Mouse (Mus musculus): ENCODE data around the gene Bcl2l1. TPM values are rescaled to one million over a fixed set of nuclear protein-coding genes. Genes with fewer than 3 reads are reported as not detected.

Bcl2l1 gene
- polyA plus RNA-seq, 1 experiment from 2014 or later, result 209 TPM

GRCm38 (mm10) chr2:152771571-152771970 is 60.0 kb downstream of the Bcl2l1 start:
- no peak for ATAC-seq (ENCODE audit: insufficient read depth)
- 0 out of 2 replicates have a peak, but pooled peaks cover 4% of the 10 kb centered on the region for H3K36me3 ChIP-seq (replicated peaks)
- peaks cover 37% of the 10 kb centered on the region for H3K27me3 ChIP-seq
- no peak overlapping the region for H3K9ac ChIP-seq
- H3K4me3 ChIP-seq (replicated peaks), result no peak overlapping the region
- H3K4me2 ChIP-seq, result no peak overlapping the region
- peaks cover 69% of the 10 kb centered on the region for H3K4me1 ChIP-seq (replicated peaks)
- WGBS (ENCODE audit: insufficient replicate concordance), result 55% methylated on average over 9 of the region's 9 CpGs
- H3K9me3 ChIP-seq (replicated peaks), result no peaks in the 10 kb centered on the region
- H3K27ac ChIP-seq (replicated peaks), result no peak overlapping the region

GRCm38 (mm10) chr2:152769677-152770076 is 61.9 kb downstream of the Bcl2l1 start:
- H3K9ac ChIP-seq, result 0 out of 2 replicates have a peak overlapping the region, but pooled peaks have one; percentile 1
- peaks cover 50% of the 10 kb centered on the region for H3K27me3 ChIP-seq
- WGBS (ENCODE audit: insufficient replicate concordance), result 41% methylated on average over 7 of the region's 7 CpGs
- peak; percentile 89 for ATAC-seq (ENCODE audit: insufficient read depth)
- H3K4me1 ChIP-seq (replicated peaks), result peaks cover 70% of the 10 kb centered on the region
- peak overlapping the region; percentile 14; the same call in 1 of the 2 replicates for H3K4me2 ChIP-seq
- H3K4me3 ChIP-seq (replicated peaks), result no peak overlapping the region
- no peaks in the 10 kb centered on the region for H3K9me3 ChIP-seq (replicated peaks)
- H3K36me3 ChIP-seq (replicated peaks), result no peaks in the 10 kb centered on the region
- peak overlapping the region; percentile 39 for H3K27ac ChIP-seq (replicated peaks)

DNA sequence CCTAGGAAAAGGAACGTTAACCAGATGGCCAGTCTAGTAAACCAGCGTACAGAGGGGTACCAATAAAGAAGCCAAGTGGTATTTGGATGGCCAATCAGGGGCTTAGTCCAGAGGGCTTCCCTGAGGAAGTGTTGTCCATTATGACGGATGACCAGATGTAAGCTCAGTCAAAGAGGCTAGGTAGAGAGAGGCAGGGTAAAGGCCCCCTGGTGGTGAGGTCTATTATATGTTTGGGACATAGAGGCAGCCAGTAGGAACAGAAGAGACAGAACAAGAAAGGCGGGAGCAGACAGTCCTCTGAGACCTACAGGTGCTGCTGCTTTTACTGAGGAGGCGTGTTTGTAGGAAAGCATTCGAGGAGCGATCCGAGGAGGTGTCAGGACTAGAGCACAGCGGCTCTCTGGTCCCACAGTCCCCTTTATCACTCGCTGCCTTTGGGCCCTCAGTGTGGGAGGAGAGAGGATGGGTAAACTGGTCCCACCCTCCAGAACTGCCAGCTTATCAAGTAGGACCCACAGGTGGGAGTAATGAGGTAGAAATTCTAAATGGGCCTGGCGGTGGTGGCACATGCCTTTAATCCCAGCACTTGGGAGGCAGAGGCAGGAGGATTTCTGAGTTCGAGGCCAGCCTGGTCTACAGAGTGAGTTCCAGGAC is 63.8 kb downstream of the Bcl2l1 start:
- Histone ChIP-seq H3K36me3 (replicated peaks) (no peaks in the 10 kb centered on the region), H3K9ac (no peak overlapping the region), H3K4me1 (replicated peaks) (peaks cover 68% of the 10 kb centered on the region), H3K4me3 (replicated peaks) (no peak overlapping the region), H3K9me3 (replicated peaks) (no peaks in the 10 kb centered on the region), H3K27me3 (peaks cover 60% of the 10 kb centered on the region), H3K27ac (replicated peaks) (peak overlapping the region; percentile 35), H3K4me2 (peak overlapping the region; percentile 35)
- 47% methylated on average over 12 of the region's 12 CpGs for whole genome bisulfite sequencing (ENCODE audit: insufficient replicate concordance)
- ATAC-seq (ENCODE audit: insufficient read depth), result peak; percentile 50

DNA sequence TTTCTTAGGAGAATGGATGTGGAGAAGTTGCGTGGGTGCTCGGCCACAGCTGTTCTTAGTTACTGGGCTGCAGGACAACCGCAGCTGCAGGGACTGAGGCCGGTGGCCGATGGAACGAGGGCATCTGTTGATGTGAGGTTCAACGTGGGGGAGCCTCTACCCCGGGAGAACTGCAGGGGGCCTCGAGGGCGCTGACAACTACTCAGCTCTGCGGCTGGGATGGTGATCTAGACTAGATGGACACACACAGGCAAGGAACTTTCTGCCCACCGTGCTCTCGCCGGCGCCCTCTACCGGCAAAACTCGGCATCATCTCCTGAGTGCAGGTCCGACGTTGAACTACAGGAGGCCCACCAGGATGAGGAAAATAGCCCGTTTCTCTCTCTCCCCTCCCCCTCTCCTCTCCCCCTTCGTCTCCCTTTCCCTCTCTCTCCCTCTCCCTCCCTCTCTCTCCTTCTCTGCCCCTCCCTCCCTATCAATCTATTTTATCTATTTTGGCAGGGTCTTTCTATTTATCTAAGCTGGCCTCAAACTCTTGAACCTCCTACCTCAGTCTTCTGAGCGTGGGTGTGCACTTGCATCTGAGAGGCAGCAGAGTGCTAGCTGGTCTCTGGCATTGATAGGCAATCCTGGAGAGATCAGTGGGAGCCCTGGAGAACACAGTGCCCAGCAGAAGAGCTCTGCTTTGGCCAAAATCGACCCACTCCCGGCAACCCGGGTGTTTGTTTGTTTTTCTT is 65.0 kb downstream of the Bcl2l1 start:
- Histone ChIP-seq H3K4me3 (replicated peaks) (no peak overlapping the region), H3K4me2 (peak overlapping the region; percentile 44), H3K9ac (no peak overlapping the region; the same call in 1 of the 2 replicates), H3K4me1 (replicated peaks) (peaks cover 63% of the 10 kb centered on the region), H3K27ac (replicated peaks) (no peak overlapping the region; the same call in 1 of the 2 replicates), H3K9me3 (replicated peaks) (no peaks in the 10 kb centered on the region), H3K36me3 (replicated peaks) (no peaks in the 10 kb centered on the region), H3K27me3 (peaks cover 51% of the 10 kb centered on the region)
- no peak for ATAC-seq (ENCODE audit: insufficient read depth)
- 15% methylated on average over 25 of the region's 25 CpGs for WGBS (ENCODE audit: insufficient replicate concordance)

DNA sequence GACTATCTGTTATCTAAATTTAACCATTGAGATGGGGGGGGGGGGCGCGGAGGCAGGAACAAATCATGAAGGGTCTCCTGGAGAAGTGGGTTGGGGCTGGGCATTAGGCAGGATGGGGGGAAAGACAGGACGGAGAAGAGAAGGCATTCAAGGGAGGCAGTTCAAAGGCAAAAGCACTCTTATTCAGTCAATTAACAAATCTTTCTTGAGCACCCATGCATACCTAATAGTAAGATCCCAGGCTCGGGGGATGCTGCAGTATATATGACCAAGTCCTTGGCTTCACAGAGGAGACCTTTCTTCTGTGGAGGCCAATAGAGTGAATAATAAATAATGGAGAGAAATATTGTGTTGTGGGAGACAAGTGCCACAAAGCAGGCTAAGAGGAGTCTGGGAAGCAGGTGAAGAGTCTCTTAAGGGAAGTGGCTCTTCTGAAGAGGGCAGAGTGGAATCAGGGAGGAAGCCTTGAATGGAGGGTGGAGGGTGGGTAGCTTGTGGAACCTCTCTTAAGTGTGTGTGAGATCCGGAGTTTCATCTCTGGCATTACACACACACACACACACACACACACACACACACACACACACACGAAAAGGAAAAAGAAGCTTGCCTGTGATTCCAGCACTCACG is 66.4 kb downstream of the Bcl2l1 start:
- H3K4me3 ChIP-seq (replicated peaks), result no peak overlapping the region
- no peak overlapping the region for H3K27ac ChIP-seq (replicated peaks)
- no peaks in the 10 kb centered on the region for H3K36me3 ChIP-seq (replicated peaks)
- WGBS (ENCODE audit: insufficient replicate concordance), result 42% methylated on average over 7 of the region's 7 CpGs
- H3K9me3 ChIP-seq (replicated peaks), result no peaks in the 10 kb centered on the region
- no peak overlapping the region for H3K9ac ChIP-seq
- H3K4me2 ChIP-seq, result no peak overlapping the region
- H3K4me1 ChIP-seq (replicated peaks), result peaks cover 54% of the 10 kb centered on the region
- ATAC-seq (ENCODE audit: insufficient read depth), result no peak
- H3K27me3 ChIP-seq, result peaks cover 37% of the 10 kb centered on the region

DNA sequence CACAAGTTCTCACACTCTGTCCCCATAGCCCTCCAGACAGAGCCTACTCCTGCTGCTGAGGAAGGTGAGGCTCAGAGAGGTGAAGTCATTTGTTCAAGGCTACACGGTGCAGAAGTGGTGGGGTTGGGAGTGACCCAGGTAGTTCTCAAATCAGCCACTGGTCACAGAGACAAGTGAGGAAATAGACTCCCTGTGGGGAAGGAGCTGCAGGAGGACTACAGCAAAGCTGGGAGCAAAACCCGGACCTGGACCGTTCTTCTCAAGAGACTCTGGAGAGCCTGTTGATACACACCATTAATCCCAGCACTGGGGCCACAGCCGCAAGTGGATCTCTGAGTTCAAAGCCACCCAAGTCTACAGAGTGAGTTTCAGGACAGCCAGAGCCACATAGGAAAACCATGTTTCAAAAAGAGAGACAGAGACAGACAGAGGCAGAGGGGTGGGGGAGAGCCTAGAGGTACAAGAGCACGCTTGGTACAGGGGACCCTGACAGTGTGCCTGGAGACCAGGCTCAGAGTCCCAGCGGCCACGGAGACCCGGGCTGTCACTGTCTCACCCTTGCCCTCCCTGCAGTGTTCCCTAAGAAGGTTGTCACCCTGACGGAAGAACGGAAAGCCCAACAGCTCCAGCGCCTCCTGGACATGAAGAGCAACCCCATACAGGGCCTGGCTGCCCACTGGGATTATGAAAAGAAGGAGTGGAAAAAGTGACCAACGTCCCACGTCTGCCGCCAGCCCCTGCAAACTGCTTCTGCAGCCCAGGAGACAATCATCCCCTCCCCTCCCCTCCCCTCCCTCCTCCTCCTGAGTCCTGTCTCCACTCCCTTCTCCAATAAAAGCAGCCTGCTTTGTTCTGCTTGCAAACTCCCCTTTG is 67.1 kb downstream of the Bcl2l1 start:
- H3K36me3 ChIP-seq (replicated peaks), result no peaks in the 10 kb centered on the region
- peaks cover 34% of the 10 kb centered on the region for H3K27me3 ChIP-seq
- H3K4me3 ChIP-seq (replicated peaks), result no peak overlapping the region
- 32% methylated on average over 14 of the region's 14 CpGs for WGBS (ENCODE audit: insufficient replicate concordance)
- H3K9ac ChIP-seq, result no peak overlapping the region
- no peak overlapping the region for H3K27ac ChIP-seq (replicated peaks)
- no peak overlapping the region for H3K4me2 ChIP-seq
- H3K9me3 ChIP-seq (replicated peaks), result no peaks in the 10 kb centered on the region
- peaks cover 47% of the 10 kb centered on the region for H3K4me1 ChIP-seq (replicated peaks)
- ATAC-seq (ENCODE audit: insufficient read depth), result no peak

GRCm38 (mm10) chr2:152763310-152763709 is 68.2 kb downstream of the Bcl2l1 start:
- no peaks in the 10 kb centered on the region for H3K36me3 ChIP-seq (replicated peaks)
- no peaks in the 10 kb centered on the region for H3K9me3 ChIP-seq (replicated peaks)
- H3K27me3 ChIP-seq, result peaks cover 24% of the 10 kb centered on the region
- peaks cover 40% of the 10 kb centered on the region for H3K4me1 ChIP-seq (replicated peaks)
- H3K27ac ChIP-seq (replicated peaks), result no peak overlapping the region
- no peak for ATAC-seq (ENCODE audit: insufficient read depth)
- WGBS (ENCODE audit: insufficient replicate concordance), result 54% methylated on average over 6 of the region's 6 CpGs
- no peak overlapping the region for H3K4me3 ChIP-seq (replicated peaks)
- H3K4me2 ChIP-seq, result no peak overlapping the region
- no peak overlapping the region for H3K9ac ChIP-seq

- Histone ChIP-seq H3K9ac (no peak overlapping the region), H3K27me3 (peaks cover 42% of the 10 kb centered on the region), H3K4me2 (no peak overlapping the region), H3K36me3 (replicated peaks) (no peaks in the 10 kb centered on the region), H3K4me3 (replicated peaks) (no peak overlapping the region), H3K9me3 (replicated peaks) (no peaks in the 10 kb centered on the region), H3K27ac (replicated peaks) (no peak overlapping the region), H3K4me1 (replicated peaks) (peaks cover 4% of the 10 kb centered on the region)
- ATAC-seq (ENCODE audit: insufficient read depth), result no peak
- 43% methylated on average over 4 of the region's 4 CpGs for WGBS (ENCODE audit: insufficient replicate concordance)
Measured at GRCm38 (mm10) chr2:152758351-152758750, 73.2 kb downstream of the Bcl2l1 start.

DNA sequence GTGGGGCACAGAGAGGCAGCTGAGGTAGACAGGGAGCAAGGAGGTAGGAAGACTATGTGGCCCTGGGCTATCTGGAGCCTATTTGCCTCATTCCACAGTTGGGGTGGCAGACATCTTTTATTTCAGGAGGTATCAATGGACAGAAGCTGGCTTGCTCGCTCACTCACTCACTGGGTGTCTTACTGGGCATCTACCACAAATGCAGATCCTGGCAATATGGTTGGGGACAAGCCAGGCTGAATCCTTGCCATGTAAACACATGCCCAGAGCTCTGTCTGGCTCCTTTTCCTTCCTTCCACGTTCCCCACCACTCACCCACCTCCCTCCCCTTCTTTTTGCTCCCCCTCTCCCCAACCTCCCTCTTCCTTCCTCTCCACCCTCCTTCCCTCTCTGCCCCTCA is 74.0 kb downstream of the Bcl2l1 start:
- Histone ChIP-seq H3K4me2 (no peak overlapping the region), H3K36me3 (replicated peaks) (no peaks in the 10 kb centered on the region), H3K4me3 (replicated peaks) (no peak overlapping the region), H3K27me3 (peaks cover 45% of the 10 kb centered on the region), H3K9me3 (replicated peaks) (no peaks in the 10 kb centered on the region), H3K4me1 (replicated peaks) (peaks cover 4% of the 10 kb centered on the region), H3K27ac (replicated peaks) (no peak overlapping the region), H3K9ac (no peak overlapping the region)
- 45% methylated on average over 2 of the region's 2 CpGs for WGBS (ENCODE audit: insufficient replicate concordance)
- no peak for ATAC-seq (ENCODE audit: insufficient read depth)

- Histone ChIP-seq H3K27ac (replicated peaks) (no peak overlapping the region), H3K4me1 (replicated peaks) (peaks cover 4% of the 10 kb centered on the region), H3K9me3 (replicated peaks) (no peaks in the 10 kb centered on the region), H3K36me3 (replicated peaks) (no peaks in the 10 kb centered on the region), H3K27me3 (peaks cover 45% of the 10 kb centered on the region), H3K9ac (no peak overlapping the region), H3K4me2 (no peak overlapping the region), H3K4me3 (replicated peaks) (no peak overlapping the region)
- no peak for ATAC-seq (ENCODE audit: insufficient read depth)
- 48% methylated on average over 17 of the region's 17 CpGs for WGBS (ENCODE audit: insufficient replicate concordance)
Measured at GRCm38 (mm10) chr2:152756474-152757393, 74.8 kb downstream of the Bcl2l1 start.

Data from liver, embryonic 15.5 days (tissue).